Mouse (Mus musculus) thymus, adult 2 months (tissue): ENCODE data around the gene P3h4.

Experiments
- CTCF ChIP-seq: fragments of 200-500 bp; IDR thresholded peaks from 2 replicates; pipeline ENCODE4 v1.5.1; 2012; ENCODE audit warnings: mild to moderate bottlenecking, control low read depth, low read length, moderate library complexity, borderline replicate concordance; ENCODE audit not compliant: control insufficient read depth, poor library complexity, insufficient read depth; ENCODE audit errors: extremely low read depth
- POLR2A ChIP-seq: fragments of 200-500 bp; IDR thresholded peaks from 2 replicates; pipeline ENCODE4 v1.6.1; 2012; ENCODE audit warnings: mild to moderate bottlenecking, low read length, control low read depth, moderate library complexity; ENCODE audit not compliant: control insufficient read depth, poor library complexity, insufficient read depth; ENCODE audit errors: extremely low read depth

DNA sequence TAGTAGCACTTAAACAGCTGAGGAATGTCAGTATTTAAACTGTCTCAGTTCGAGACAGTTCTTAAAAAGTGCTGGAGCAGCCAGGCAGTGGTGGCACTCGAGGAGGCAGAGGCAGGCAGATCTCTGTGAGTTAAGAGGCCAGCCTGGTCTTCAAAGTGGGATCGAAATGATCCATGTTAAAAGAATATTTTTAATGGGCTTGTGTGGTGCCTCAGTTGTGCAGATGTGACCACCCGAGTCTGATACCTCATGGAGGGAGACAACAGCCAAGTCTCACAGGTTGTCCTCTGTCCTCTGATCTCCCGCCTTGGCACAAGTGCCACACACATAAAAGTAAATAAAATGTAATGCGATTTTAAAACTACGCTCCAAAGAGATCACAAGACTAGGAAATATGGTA lies 16.1 kb downstream of the P3h4 start:
- no peak for TF ChIP-seq CTCF
- TF ChIP-seq POLR2A, result no peak
